Mouse (Mus musculus): ENCODE data around the gene Cdadc1. TPM values are rescaled to one million over a fixed set of nuclear protein-coding genes. Genes with fewer than 3 reads are reported as not detected.

The Cdadc1 gene
- total and polyA plus RNA-seq, 3 experiments = 15.3 to 26.2 (median 17.7) TPM

DNA sequence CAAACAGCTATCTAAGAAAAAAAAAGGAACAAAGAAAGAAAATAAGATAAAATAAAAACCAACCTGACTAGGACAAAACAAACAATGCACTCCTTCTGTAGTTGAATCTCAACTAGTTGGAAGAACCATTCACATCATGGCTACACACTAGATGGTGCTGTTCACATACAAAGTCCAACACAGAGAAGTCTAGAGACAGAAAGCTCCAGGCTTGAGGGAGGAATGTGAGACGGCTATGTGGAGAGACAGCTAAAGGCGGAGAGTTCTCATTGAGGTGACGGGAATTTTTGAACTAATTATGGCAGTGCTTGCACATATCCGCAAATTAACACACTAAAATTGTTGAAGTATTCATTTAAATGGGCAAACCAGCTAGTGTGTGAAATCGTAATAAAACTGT is 43.7 kb downstream of the Cdadc1 start:
- H3K4me3 ChIP-seq (ENCODE audit: low read depth, low read length) = no peak overlapping the region
- H3K36me3 ChIP-seq (replicated peaks) = peaks cover 26% of the 10 kb centered on the region
- peaks cover 3% of the 10 kb centered on the region; the same call in 1 of the 2 replicates for H3K27me3 ChIP-seq (ENCODE audit: insufficient read depth, low read length)
- TF ChIP-seq TAL1 (conservative IDR thresholded peaks at IDR 0.05; ENCODE audit: low read depth, low read length) (no peak), CTCF (IDR thresholded peaks at IDR 0.05; ENCODE audit: low read depth, low read length) (no peak), GATA1 (IDR thresholded peaks at IDR 0.05; ENCODE audit: borderline replicate concordance, low read length) (no peak), POLR2AphosphoS5 (IDR thresholded peaks at IDR 0.05; ENCODE audit: insufficient replicate concordance, low read depth, low read length) (no peak), GATA2 (IDR thresholded peaks at IDR 0.05; ENCODE audit: borderline replicate concordance, low read depth, low read length) (no peak)
- DNase-seq (ENCODE audit: low spot score) (no peak), ATAC-seq (ENCODE audit: extremely low read depth, insufficient number of reproducible peaks, low FRiP score, poor library complexity, severe bottlenecking) (no peak)
- no peaks in the 10 kb centered on the region for H3K9me3 ChIP-seq (replicated peaks)
- no peaks in the 10 kb centered on the region; the same call in 1 of the 2 replicates for H3K4me1 ChIP-seq (ENCODE audit: insufficient read depth, low read depth, low read length)

DNA sequence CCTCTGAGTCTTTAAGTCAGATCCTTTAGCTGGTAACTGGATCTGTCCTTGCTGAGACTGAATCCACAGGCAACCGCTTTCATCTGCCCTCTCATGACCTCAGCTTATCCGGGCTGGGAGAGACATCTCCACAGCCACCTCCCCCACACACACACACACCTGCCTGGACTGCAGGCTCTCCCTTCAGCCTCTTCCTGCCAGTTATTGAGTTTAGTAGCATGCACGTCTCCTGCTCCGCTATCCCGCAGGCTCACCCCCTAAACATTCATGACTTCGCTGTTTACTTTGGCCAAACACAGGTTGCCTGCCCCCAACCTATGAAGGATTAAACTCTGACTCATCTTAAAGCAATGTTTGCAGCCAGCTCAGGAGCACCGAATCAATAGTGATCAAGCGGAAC is 45.8 kb downstream of the Cdadc1 start:
- TF ChIP-seq TAL1 (conservative IDR thresholded peaks at IDR 0.05; ENCODE audit: low read depth, low read length) = no peak
- H3K36me3 ChIP-seq (replicated peaks) = peaks cover 43% of the 10 kb centered on the region
- H3K4me1 ChIP-seq (ENCODE audit: insufficient read depth, low read depth, low read length) = no peaks in the 10 kb centered on the region; the same call in 1 of the 2 replicates
- ATAC-seq (ENCODE audit: extremely low read depth, insufficient number of reproducible peaks, low FRiP score, poor library complexity, severe bottlenecking) (no peak), DNase-seq (ENCODE audit: low spot score) (no peak)
- no peaks in the 10 kb centered on the region for H3K9me3 ChIP-seq (replicated peaks)
- H3K27me3 ChIP-seq (ENCODE audit: insufficient read depth, low read length) = peaks cover 1% of the 10 kb centered on the region; the same call in 1 of the 2 replicates
- no peak overlapping the region for H3K4me3 ChIP-seq (ENCODE audit: low read depth, low read length)

DNA sequence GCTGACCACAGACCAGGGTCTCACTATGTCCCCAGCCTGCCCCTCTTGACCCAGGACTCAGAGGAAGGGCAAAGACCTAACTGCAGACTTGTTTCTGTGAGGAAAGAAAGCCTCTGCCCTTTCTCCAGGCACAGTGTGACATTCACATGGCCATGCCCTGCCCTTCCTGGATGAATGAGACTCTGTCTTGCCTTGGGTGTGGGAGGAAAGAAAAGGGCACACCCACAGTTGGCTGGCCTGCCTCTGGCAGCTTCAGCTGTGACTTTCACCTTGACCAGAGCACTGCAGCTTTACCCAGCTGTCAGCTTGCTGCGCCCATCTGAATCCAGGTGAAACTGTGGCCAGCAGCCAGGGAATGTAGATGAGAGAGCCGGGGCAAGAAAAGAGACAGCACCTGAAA is 46.9 kb downstream of the Cdadc1 start:
- TF ChIP-seq POLR2AphosphoS5 (IDR thresholded peaks at IDR 0.05; ENCODE audit: insufficient replicate concordance, low read depth, low read length) = no peak
- no peak for TF ChIP-seq GATA1 (IDR thresholded peaks at IDR 0.05; ENCODE audit: borderline replicate concordance, low read length)
- no peak for TF ChIP-seq CTCF (IDR thresholded peaks at IDR 0.05; ENCODE audit: low read depth, low read length)
- no peaks in the 10 kb centered on the region; the same call in 1 of the 2 replicates for H3K4me1 ChIP-seq (ENCODE audit: insufficient read depth, low read depth, low read length)
- no peak for DNase-seq (ENCODE audit: low spot score)

DNA sequence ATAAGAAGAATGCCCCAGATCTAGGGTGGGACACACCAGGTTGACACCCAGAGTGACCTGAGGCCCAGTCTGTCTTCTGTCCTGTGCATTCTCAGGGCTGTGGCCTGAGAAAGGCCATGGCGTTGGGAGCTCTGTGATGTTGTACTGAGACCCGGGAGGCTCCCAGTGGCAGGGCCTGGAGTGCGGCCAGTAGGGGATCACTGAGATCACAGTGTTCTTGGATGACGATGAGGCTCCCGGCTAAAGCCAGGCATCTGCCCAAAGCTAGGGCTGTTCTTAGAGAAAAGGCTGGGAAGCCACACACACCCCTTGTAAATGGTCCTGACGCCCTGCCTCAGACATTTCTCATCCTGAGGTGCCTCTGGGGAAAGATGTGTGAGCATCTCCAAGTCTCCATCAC is 48.7 kb downstream of the Cdadc1 start:
- Histone ChIP-seq H3K4me1 (ENCODE audit: insufficient read depth, low read depth, low read length) (no peaks in the 10 kb centered on the region), H3K27me3 (ENCODE audit: insufficient read depth, low read length) (no peaks in the 10 kb centered on the region), H3K4me3 (ENCODE audit: low read depth, low read length) (no peak overlapping the region), H3K9me3 (replicated peaks) (no peaks in the 10 kb centered on the region), H3K36me3 (replicated peaks) (peaks cover 65% of the 10 kb centered on the region)
- ATAC-seq (ENCODE audit: extremely low read depth, insufficient number of reproducible peaks, low FRiP score, poor library complexity, severe bottlenecking) (no peak), DNase-seq (ENCODE audit: low spot score) (no peak)
- TF ChIP-seq TAL1 (conservative IDR thresholded peaks at IDR 0.05; ENCODE audit: low read depth, low read length) = no peak
- no peak for TF ChIP-seq GATA1 (IDR thresholded peaks at IDR 0.05; ENCODE audit: borderline replicate concordance, low read length)
- no peak for TF ChIP-seq POLR2AphosphoS5 (IDR thresholded peaks at IDR 0.05; ENCODE audit: insufficient replicate concordance, low read depth, low read length)
- TF ChIP-seq GATA2 (IDR thresholded peaks at IDR 0.05; ENCODE audit: borderline replicate concordance, low read depth, low read length) = no peak
- TF ChIP-seq CTCF (IDR thresholded peaks at IDR 0.05; ENCODE audit: low read depth, low read length) = no peak

More for the DNA sequence above, 46.9 kb downstream of the Cdadc1 start:
- Histone ChIP-seq H3K27me3 (ENCODE audit: insufficient read depth, low read length) (no peaks in the 10 kb centered on the region; the same call in 1 of the 2 replicates), H3K9me3 (replicated peaks) (no peaks in the 10 kb centered on the region), H3K36me3 (replicated peaks) (peaks cover 53% of the 10 kb centered on the region), H3K4me3 (ENCODE audit: low read depth, low read length) (no peak overlapping the region)
- ATAC-seq (ENCODE audit: extremely low read depth, insufficient number of reproducible peaks, low FRiP score, poor library complexity, severe bottlenecking) = no peak

DNA sequence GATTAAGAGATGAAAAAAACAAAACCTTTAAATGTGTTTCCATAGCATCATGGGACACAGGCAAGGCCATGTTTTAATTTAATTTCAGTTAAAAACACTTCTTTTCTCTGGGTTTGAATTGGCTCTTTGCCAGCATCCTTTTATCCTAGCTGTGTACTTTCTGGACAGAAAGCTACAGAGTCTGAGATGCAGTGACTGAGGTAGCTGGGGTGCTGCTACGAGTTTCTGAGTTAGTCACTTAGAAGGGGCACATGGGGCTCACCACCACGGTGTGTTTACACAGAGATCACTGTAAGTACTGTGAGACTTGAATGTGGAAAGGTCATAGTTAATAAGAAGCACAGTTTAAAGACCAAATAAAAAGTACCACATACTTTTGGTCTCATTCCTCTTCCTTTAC is 49.2 kb downstream of the Cdadc1 start:
- Histone ChIP-seq H3K27me3 (ENCODE audit: insufficient read depth, low read length) (no peaks in the 10 kb centered on the region), H3K4me1 (ENCODE audit: insufficient read depth, low read depth, low read length) (no peaks in the 10 kb centered on the region), H3K36me3 (replicated peaks) (peaks cover 69% of the 10 kb centered on the region), H3K9me3 (replicated peaks) (no peaks in the 10 kb centered on the region), H3K4me3 (ENCODE audit: low read depth, low read length) (no peak overlapping the region)
- ATAC-seq (ENCODE audit: extremely low read depth, insufficient number of reproducible peaks, low FRiP score, poor library complexity, severe bottlenecking) = no peak
- no peak for DNase-seq (ENCODE audit: low spot score)
- no peak for TF ChIP-seq POLR2AphosphoS5 (IDR thresholded peaks at IDR 0.05; ENCODE audit: insufficient replicate concordance, low read depth, low read length)
- TF ChIP-seq GATA2 (IDR thresholded peaks at IDR 0.05; ENCODE audit: borderline replicate concordance, low read depth, low read length) = no peak
- TF ChIP-seq GATA1 (IDR thresholded peaks at IDR 0.05; ENCODE audit: borderline replicate concordance, low read length) = no peak
- TF ChIP-seq CTCF (IDR thresholded peaks at IDR 0.05; ENCODE audit: low read depth, low read length) = no peak
- TF ChIP-seq TAL1 (conservative IDR thresholded peaks at IDR 0.05; ENCODE audit: low read depth, low read length) = no peak

DNA sequence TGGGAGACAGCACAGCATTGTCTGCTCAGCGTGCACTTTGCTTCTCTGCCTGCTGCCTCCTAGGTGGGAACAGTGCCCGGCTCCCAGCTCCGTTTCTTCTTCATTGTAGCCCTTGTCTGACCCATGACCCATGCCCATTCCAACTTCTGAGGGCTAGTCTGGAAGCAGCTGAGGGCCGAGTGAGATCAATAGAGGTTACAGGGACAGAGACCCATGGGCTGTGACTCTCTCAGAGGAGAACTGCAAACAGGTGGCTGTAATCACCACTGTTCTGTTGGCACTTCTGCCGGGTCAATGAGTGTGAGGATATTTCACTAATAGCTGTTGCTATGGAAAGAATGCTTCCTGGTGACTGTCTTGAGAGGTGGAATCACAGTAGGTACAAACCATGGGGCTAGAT is 50.2 kb downstream of the Cdadc1 start:
- Histone ChIP-seq H3K36me3 (replicated peaks) (peaks cover 78% of the 10 kb centered on the region), H3K27me3 (ENCODE audit: insufficient read depth, low read length) (no peaks in the 10 kb centered on the region), H3K4me3 (ENCODE audit: low read depth, low read length) (no peak overlapping the region), H3K9me3 (replicated peaks) (no peaks in the 10 kb centered on the region), H3K4me1 (ENCODE audit: insufficient read depth, low read depth, low read length) (no peaks in the 10 kb centered on the region)
- TF ChIP-seq CTCF (IDR thresholded peaks at IDR 0.05; ENCODE audit: low read depth, low read length) (no peak), GATA1 (IDR thresholded peaks at IDR 0.05; ENCODE audit: borderline replicate concordance, low read length) (no peak), POLR2AphosphoS5 (IDR thresholded peaks at IDR 0.05; ENCODE audit: insufficient replicate concordance, low read depth, low read length) (no peak), TAL1 (conservative IDR thresholded peaks at IDR 0.05; ENCODE audit: low read depth, low read length) (no peak)
- no peak for ATAC-seq (ENCODE audit: extremely low read depth, insufficient number of reproducible peaks, low FRiP score, poor library complexity, severe bottlenecking)
- no peak for DNase-seq (ENCODE audit: low spot score)

Measured in G1E (cell line).